Mouse (Mus musculus) thymus, adult 2 months (tissue): Measurements from ENCODE around the gene A830031A19Rik.

ENCODE experiments used
- CTCF ChIP-seq: fragments of 200-500 bp; IDR thresholded peaks from 2 replicates; pipeline ENCODE4 v1.5.1; 2012; ENCODE audit warnings: mild to moderate bottlenecking, control low read depth, low read length, moderate library complexity, borderline replicate concordance; ENCODE audit not compliant: control insufficient read depth, poor library complexity, insufficient read depth; ENCODE audit errors: extremely low read depth
- POLR2A ChIP-seq: fragments of 200-500 bp; IDR thresholded peaks from 2 replicates; pipeline ENCODE4 v1.6.1; 2012; ENCODE audit warnings: mild to moderate bottlenecking, low read length, control low read depth, moderate library complexity; ENCODE audit not compliant: control insufficient read depth, poor library complexity, insufficient read depth; ENCODE audit errors: extremely low read depth

DNA sequence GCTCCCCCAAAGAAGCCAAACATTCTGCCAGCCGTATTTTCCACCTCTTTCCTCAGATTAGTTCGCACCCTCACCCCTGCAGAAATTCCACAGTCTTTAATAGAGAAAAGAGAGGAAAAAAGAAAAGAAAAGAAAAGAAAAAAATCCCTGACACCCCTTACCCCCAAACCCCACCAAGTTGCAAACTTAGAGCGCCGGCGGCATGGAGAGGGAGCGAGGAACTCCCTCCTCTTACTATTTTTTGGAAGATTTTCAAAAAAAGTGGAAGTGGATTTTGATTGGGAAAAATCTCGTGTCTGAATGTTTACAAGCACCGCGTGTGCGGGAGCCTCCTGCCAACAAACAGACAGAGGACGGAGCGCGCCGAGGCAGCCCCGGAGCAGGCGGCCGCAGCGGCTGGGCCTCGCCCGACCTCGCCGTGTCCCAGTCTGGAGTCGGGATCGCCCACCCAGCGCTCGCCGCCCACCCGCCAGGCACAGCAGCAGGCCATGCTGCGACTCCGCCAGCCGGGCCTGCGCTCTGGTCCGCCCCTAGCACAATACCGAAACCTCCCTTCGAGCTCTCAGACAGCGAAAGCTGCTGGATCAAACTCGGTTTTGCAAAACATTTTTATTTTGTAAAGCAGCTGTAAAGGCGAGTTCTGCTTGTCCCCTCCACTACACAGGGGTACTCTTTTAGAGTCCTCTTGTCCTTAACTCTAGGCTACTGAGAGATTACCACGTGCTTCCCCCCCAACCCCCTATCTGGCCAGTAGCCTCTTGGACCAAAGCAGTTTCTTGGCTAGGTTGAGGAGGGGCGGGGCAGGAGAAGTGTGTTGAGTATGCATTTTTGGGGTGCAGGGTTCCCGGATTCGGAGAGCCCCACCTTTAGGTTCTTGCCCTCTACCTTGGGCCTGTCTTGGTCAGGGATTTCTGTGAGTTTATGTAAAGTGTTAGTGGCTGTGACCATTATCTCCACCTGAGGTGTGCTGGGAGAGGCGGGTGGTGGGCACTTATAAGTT lies 4.8 kb upstream of the A830031A19Rik start:
- no peak for TF ChIP-seq POLR2A
- no peak for TF ChIP-seq CTCF
